In the genomic region with DNA sequence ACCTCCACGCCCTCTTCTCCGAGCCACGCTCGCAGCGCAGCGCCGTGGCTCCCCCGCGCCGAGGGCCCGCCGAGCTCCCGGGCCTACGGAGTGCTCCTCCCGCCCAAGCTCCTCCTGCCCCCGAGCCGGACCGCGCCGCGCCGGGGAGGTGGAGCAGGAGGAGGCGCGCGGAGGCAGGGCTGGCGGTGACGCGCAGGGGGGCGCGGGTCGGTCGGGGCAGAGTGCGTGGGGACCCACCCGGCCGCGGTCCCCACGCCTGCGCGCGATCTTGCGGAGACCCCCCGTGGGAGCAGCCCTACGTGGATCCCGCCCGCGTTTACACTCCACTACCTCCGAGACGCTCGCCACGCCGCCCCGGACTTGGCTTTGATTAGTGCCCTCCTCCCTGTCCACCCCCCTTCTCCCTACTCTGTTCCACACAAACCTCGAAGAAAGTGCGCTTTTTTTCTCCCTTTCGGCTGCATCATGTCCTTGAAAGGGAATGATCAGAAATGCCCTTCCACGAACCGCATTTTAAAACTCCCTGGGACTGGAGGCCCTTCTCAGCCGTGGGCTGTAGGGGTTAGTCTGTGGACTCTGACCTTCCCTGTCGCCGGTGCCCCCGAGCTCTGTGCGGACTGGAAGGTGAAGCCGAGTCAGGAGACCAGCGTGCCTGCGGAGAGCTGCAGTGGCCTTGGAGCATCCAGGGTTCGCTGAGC, we compare ENCODE assay signal across 8 mouse cellular contexts. TPM values are rescaled to one million over a fixed set of nuclear protein-coding genes. Genes with fewer than 3 reads are reported as not detected.
DNase-seq lines count a peak whose midpoint lies in the region; ATAC-seq lines count a peak whose summit lies in the region.

A gene (minus strand): TSS at position 623 of the 698 bp plus-strand sequence.

- peak; percentile 87 for ATAC-seq in embryonic facial prominence, embryonic 13.5 days (ENCODE audit: insufficient number of reproducible peaks, insufficient read depth, low FRiP score, low TSS enrichment, low read depth)
- peak; percentile 92 for ATAC-seq in kidney, embryonic 14.5 days (ENCODE audit: low FRiP score, low TSS enrichment)
- peak; percentile 85 for ATAC-seq in liver, embryonic 16.5 days (ENCODE audit: low read depth)

- H3K4me3 ChIP-seq in embryonic facial prominence, embryonic 13.5 days: peak within 1 kb of the TSS; percentile 75
- peak within 1 kb of the TSS; percentile 85 for H3K4me3 ChIP-seq in heart, embryonic 10.5 days
- peak within 1 kb of the TSS; percentile 70 for H3K4me3 ChIP-seq in kidney, embryonic 14.5 days (ENCODE audit: low read length)
- peak within 1 kb of the TSS; percentile 62 for H3K4me3 ChIP-seq in liver, embryonic 16.5 days (ENCODE audit: low read depth, low read length)

- DNase-seq in thymus, postnatal 4 days: peak; percentile 17
- no peak for DNase-seq in thymus, postnatal 14 days
- DNase-seq in heart, embryonic 10.5 days (ENCODE audit: low spot score): no peak
- peak; percentile 44 for DNase-seq in ovary, adult 18-20 months (ENCODE audit: low spot score)
- no peak for DNase-seq in T-cell, adult 2 months (ENCODE audit: low spot score)

- peaks cover 5% of the 10 kb centered on the region; the same call in 1 of the 2 replicates for H3K4me1 ChIP-seq in embryonic facial prominence, embryonic 13.5 days
- no peaks in the 10 kb centered on the region for H3K4me1 ChIP-seq in heart, embryonic 10.5 days
- no peaks in the 10 kb centered on the region for H3K4me1 ChIP-seq in kidney, embryonic 14.5 days (ENCODE audit: control insufficient read depth, insufficient read depth, low read length)
- H3K4me1 ChIP-seq in liver, embryonic 16.5 days (ENCODE audit: control insufficient read depth, low read depth, low read length): no peaks in the 10 kb centered on the region

- no peaks in the 10 kb centered on the region for H3K36me3 ChIP-seq in embryonic facial prominence, embryonic 13.5 days
- no peaks in the 10 kb centered on the region for H3K36me3 ChIP-seq in heart, embryonic 10.5 days
- no peaks in the 10 kb centered on the region for H3K36me3 ChIP-seq in kidney, embryonic 14.5 days (ENCODE audit: control insufficient read depth, insufficient read depth, low read length)
- H3K36me3 ChIP-seq in liver, embryonic 16.5 days (ENCODE audit: control insufficient read depth, insufficient read depth): no peaks in the 10 kb centered on the region

- peak within 1 kb of the TSS; percentile 79 for H3K4me2 ChIP-seq in embryonic facial prominence, embryonic 13.5 days
- H3K4me2 ChIP-seq in kidney, embryonic 14.5 days (replicated peaks; ENCODE audit: low read depth, low read length): peak within 1 kb of the TSS; percentile 59
- peak within 1 kb of the TSS; percentile 46 for H3K4me2 ChIP-seq in liver, embryonic 16.5 days (ENCODE audit: low read depth, low read length)

- H3K9ac ChIP-seq in embryonic facial prominence, embryonic 13.5 days: peak within 1 kb of the TSS; percentile 84
- peak within 1 kb of the TSS; percentile 78 for H3K9ac ChIP-seq in kidney, embryonic 14.5 days (ENCODE audit: low read depth, low read length)
- H3K9ac ChIP-seq in liver, embryonic 16.5 days (ENCODE audit: low read depth, low read length): peak within 1 kb of the TSS; percentile 57

- H3K27ac ChIP-seq in embryonic facial prominence, embryonic 13.5 days: peak within 1 kb of the TSS; percentile 39; the same call in 1 of the 2 replicates
- peak within 1 kb of the TSS; percentile 94 for H3K27ac ChIP-seq in heart, embryonic 10.5 days
- H3K27ac ChIP-seq in kidney, embryonic 14.5 days (ENCODE audit: low read depth, low read length): peak within 1 kb of the TSS; percentile 77
- peak within 1 kb of the TSS; percentile 77 for H3K27ac ChIP-seq in liver, embryonic 16.5 days (ENCODE audit: low read length)

- H3K27me3 ChIP-seq in embryonic facial prominence, embryonic 13.5 days: no peaks in the 10 kb centered on the region
- H3K27me3 ChIP-seq in heart, embryonic 10.5 days (ENCODE audit: insufficient read depth, poor library complexity, severe bottlenecking): no peaks in the 10 kb centered on the region
- H3K27me3 ChIP-seq in kidney, embryonic 14.5 days (ENCODE audit: control insufficient read depth, insufficient read depth, low read length): no peaks in the 10 kb centered on the region
- H3K27me3 ChIP-seq in liver, embryonic 16.5 days (ENCODE audit: control insufficient read depth, insufficient read depth, low read depth, low read length): peaks cover 13% of the 10 kb centered on the region

- WGBS in embryonic facial prominence, embryonic 13.5 days: under 1% methylated on average over 50 of the region's 66 CpGs
- under 1% methylated on average over 64 of the region's 66 CpGs for WGBS in heart, embryonic 10.5 days
- WGBS in kidney, embryonic 14.5 days: under 1% methylated on average over 36 of the region's 66 CpGs
- WGBS in liver, embryonic 16.5 days (ENCODE audit: insufficient replicate concordance): 2% methylated on average over 54 of the region's 66 CpGs

- no peaks in the 10 kb centered on the region for H3K9me3 ChIP-seq in embryonic facial prominence, embryonic 13.5 days
- no peaks in the 10 kb centered on the region for H3K9me3 ChIP-seq in heart, embryonic 10.5 days
- H3K9me3 ChIP-seq in kidney, embryonic 14.5 days (ENCODE audit: control insufficient read depth, low read length): no peaks in the 10 kb centered on the region
- H3K9me3 ChIP-seq in liver, embryonic 16.5 days (replicated peaks; ENCODE audit: control insufficient read depth, low read length): no peaks in the 10 kb centered on the region

RNA-seq across cellular contexts. Expression of the gene that starts here (rescaled TPM):
- 7.8 and 7.9 TPM in 2 replicates for polyA plus RNA-seq in embryonic facial prominence, embryonic 13.5 days (2015; fragmentation: Nextera tagmentation; extraction: Ambion mirVana)
- polyA plus RNA-seq in heart, embryonic 10.5 days (2016; fragmentation: Nextera tagmentation; extraction: Ambion mirVana): 3.3 and 6.9 TPM in 2 replicates
- 15.6 and 23.8 TPM in 2 replicates for polyA plus RNA-seq in kidney, embryonic 14.5 days (2014; fragmentation: Nextera tagmentation; extraction: Ambion mirVana)
- polyA plus RNA-seq in liver, embryonic 16.5 days (2015; fragmentation: Nextera tagmentation; extraction: Ambion mirVana): 4.6 and 5.1 TPM in 2 replicates

Comparison
In these comparisons a context has a peak if more than half of its experiments do, and no peak if none do; other contexts are left out.
1. DNase-seq: peak in thymus, postnatal 4 days (single experiment) and ovary, adult 18-20 months (single experiment); none in thymus, postnatal 14 days (single experiment), heart, embryonic 10.5 days (single experiment) and T-cell, adult 2 months (single experiment).
2. H3K27ac ChIP-seq: peak in every context shown above with its lines; median percentile 94 in heart, embryonic 10.5 days; 77 in kidney, embryonic 14.5 days; 77 in liver, embryonic 16.5 days; 39 in embryonic facial prominence, embryonic 13.5 days.
3. Peak in every context shown above with its lines, with median percentiles within 50 percentile points of each other: ATAC-seq, H3K4me2 ChIP-seq, H3K4me3 ChIP-seq and H3K9ac ChIP-seq.